Mouse (Mus musculus) cortical plate, adult 2 months (tissue): ENCODE measurements around the gene Rplp2.

Experiments
- CTCF ChIP-seq: fragments of 200-500 bp; IDR thresholded peaks from 2 replicates; pipeline ENCODE4 v1.5.1; 2011; ENCODE audit warnings: mild to moderate bottlenecking, control low read depth, low read length; ENCODE audit not compliant: insufficient read depth; ENCODE audit errors: extremely low read depth
- POLR2A ChIP-seq: fragments of 200-500 bp; IDR thresholded peaks from 2 replicates; pipeline ENCODE4 v1.6.1; 2011; ENCODE audit warnings: mild to moderate bottlenecking, low read length, control low read depth; ENCODE audit not compliant: insufficient read depth; ENCODE audit errors: extremely low read depth

DNA sequence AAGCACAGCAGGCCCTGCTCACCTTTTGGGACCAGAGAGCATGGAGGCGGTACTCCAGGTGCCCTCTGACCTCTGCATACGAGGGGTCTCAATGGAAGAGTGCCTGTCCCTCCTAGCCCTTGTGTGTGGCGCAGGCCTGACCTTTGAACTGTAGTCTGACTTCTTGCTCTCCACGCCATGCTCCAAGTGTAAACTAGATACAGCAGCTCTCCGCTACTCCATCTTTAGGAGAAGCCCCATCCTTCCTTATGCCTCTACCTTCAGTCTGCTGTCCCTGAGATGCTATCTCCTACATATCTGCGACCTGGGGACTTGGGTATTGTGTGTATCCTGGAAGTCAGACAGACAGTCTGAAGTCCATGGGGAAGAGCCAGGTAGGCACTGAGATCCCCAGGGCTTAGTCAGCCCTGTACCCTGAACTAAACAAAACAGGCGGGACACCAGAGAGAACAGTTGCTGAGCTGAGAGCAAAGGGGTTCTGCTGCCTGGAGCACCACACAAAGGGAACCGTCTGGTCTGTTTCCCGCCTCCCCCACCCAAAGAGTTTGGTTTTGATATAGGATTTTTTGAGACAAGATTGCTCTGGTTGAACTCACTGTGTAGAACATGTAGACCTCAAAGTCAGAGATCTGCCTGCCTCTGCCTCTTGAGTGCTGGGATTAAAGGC is 11.2 kb upstream of the Rplp2 start:
- TF ChIP-seq POLR2A, result no peak
- TF ChIP-seq CTCF, result no peak
